Comparison of ENCODE assay signal across 9 mouse cellular contexts in genomic region chr11:101173112-101173511, GRCm38 (mm10). TPM values are rescaled to one million over a fixed set of nuclear protein-coding genes. Genes with fewer than 3 reads are reported as not detected.
DNase-seq lines count a peak whose midpoint lies in the region; ATAC-seq and TF ChIP-seq lines count a peak whose summit lies in the region.
"Had no signal": no experiment of that assay in that cellular context is flagged by ENCODE, and none has a peak within 500 bp of the region (broad histone marks: within the 10 kb centered on the region; RNA-seq: fewer than 3 reads in every experiment).

No protein-coding gene starts in this region.

- H3K27ac ChIP-seq in embryonic facial prominence, embryonic 13.5 days = no peak overlapping the region
- H3K27ac ChIP-seq in hindbrain, embryonic 11.5 days (ENCODE audit: low read depth, low read length) = no peak overlapping the region
- no peak overlapping the region for H3K27ac ChIP-seq in limb, embryonic 12.5 days
- H3K27ac ChIP-seq in midbrain, postnatal 0 days (ENCODE audit: low read depth, low read length) = no peak overlapping the region

- DNase-seq in gastrocnemius, adult 18-20 months (ENCODE audit: low spot score) = peak; percentile 49
- DNase-seq in gastrocnemius, postnatal 36 days = no peak
- no peak for DNase-seq in hindbrain, embryonic 11.5 days (ENCODE audit: low spot score)
- no peak for DNase-seq in midbrain, postnatal 0 days (ENCODE audit: low spot score)
- DNase-seq in frontal cortex, postnatal 10 days (ENCODE audit: low spot score in 2 of 2) = no peak
- no peak for DNase-seq in frontal cortex, adult 2 months (ENCODE audit: extremely low spot score in 1 of 2, low spot score in 1 of 2)

- H3K9me3 ChIP-seq in embryonic facial prominence, embryonic 13.5 days = no peaks in the 10 kb centered on the region
- H3K9me3 ChIP-seq in hindbrain, embryonic 11.5 days (ENCODE audit: control insufficient read depth, low read length) = no peaks in the 10 kb centered on the region
- no peaks in the 10 kb centered on the region for H3K9me3 ChIP-seq in limb, embryonic 12.5 days
- H3K9me3 ChIP-seq in midbrain, postnatal 0 days (ENCODE audit: low read length) = no peaks in the 10 kb centered on the region

- intact Hi-C loops in gastrocnemius, postnatal 36 days (cut with DNase I) = loop anchor here (5.0 kb wide), 1 partner anchor 56 kb away; the partner anchor contains the start of genes Retreg3 and Tubg1

- no peak for TF ChIP-seq CTCF in midbrain, postnatal 0 days (IDR thresholded peaks at IDR 0.05)

- peak overlapping the region; percentile 39 for H3K4me3 ChIP-seq in embryonic facial prominence, embryonic 13.5 days
- peak overlapping the region; percentile 28; the same call in 1 of the 2 replicates for H3K4me3 ChIP-seq in hindbrain, embryonic 11.5 days (ENCODE audit: low read depth, low read length)
- peak overlapping the region; percentile 36 for H3K4me3 ChIP-seq in limb, embryonic 12.5 days (replicated peaks)
- H3K4me3 ChIP-seq in midbrain, postnatal 0 days (ENCODE audit: low read depth, low read length) = no peak overlapping the region

- ATAC-seq in embryonic facial prominence, embryonic 13.5 days (ENCODE audit: insufficient number of reproducible peaks, insufficient read depth, low FRiP score, low TSS enrichment, low read depth) = no peak
- ATAC-seq in hindbrain, embryonic 11.5 days (ENCODE audit: low FRiP score) = no peak
- ATAC-seq in limb, embryonic 12.5 days (ENCODE audit: insufficient number of reproducible peaks, insufficient read depth, low FRiP score, low TSS enrichment, low read depth) = no peak
- no peak for ATAC-seq in midbrain, postnatal 0 days (ENCODE audit: low FRiP score)

- no peaks in the 10 kb centered on the region for H3K36me3 ChIP-seq in embryonic facial prominence, embryonic 13.5 days
- H3K36me3 ChIP-seq in hindbrain, embryonic 11.5 days (ENCODE audit: control insufficient read depth, insufficient read depth, low read length) = no peaks in the 10 kb centered on the region
- no peaks in the 10 kb centered on the region for H3K36me3 ChIP-seq in limb, embryonic 12.5 days
- H3K36me3 ChIP-seq in midbrain, postnatal 0 days (ENCODE audit: insufficient read depth, low read length) = no peaks in the 10 kb centered on the region
- H3K36me3 ChIP-seq: G1E had no signal

- peaks cover 78% of the 10 kb centered on the region for H3K27me3 ChIP-seq in embryonic facial prominence, embryonic 13.5 days
- H3K27me3 ChIP-seq in hindbrain, embryonic 11.5 days (ENCODE audit: control insufficient read depth, insufficient read depth, low read length) = peaks cover 75% of the 10 kb centered on the region
- peaks cover 87% of the 10 kb centered on the region for H3K27me3 ChIP-seq in limb, embryonic 12.5 days
- peaks cover 11% of the 10 kb centered on the region for H3K27me3 ChIP-seq in midbrain, postnatal 0 days (ENCODE audit: insufficient read depth, low read length)

- peak overlapping the region; percentile 67 for H3K4me2 ChIP-seq in embryonic facial prominence, embryonic 13.5 days
- H3K4me2 ChIP-seq in hindbrain, embryonic 11.5 days (replicated peaks; ENCODE audit: low read depth, low read length) = peak overlapping the region; percentile 73
- H3K4me2 ChIP-seq in limb, embryonic 12.5 days = peak overlapping the region; percentile 71
- H3K4me2 ChIP-seq in midbrain, postnatal 0 days (ENCODE audit: low read depth, low read length, poor library complexity, severe bottlenecking) = peak overlapping the region; percentile 61

- peaks cover 79% of the 10 kb centered on the region for H3K4me1 ChIP-seq in embryonic facial prominence, embryonic 13.5 days
- H3K4me1 ChIP-seq in hindbrain, embryonic 11.5 days (replicated peaks; ENCODE audit: control insufficient read depth, insufficient read depth, low read length) = peaks cover 32% of the 10 kb centered on the region; the same call in 1 of the 2 replicates
- peaks cover 68% of the 10 kb centered on the region for H3K4me1 ChIP-seq in limb, embryonic 12.5 days (replicated peaks)
- peaks cover 29% of the 10 kb centered on the region for H3K4me1 ChIP-seq in midbrain, postnatal 0 days (ENCODE audit: insufficient read depth, low read length)

- WGBS in embryonic facial prominence, embryonic 13.5 days = 6% methylated on average over 11 of the region's 11 CpGs
- WGBS in hindbrain, embryonic 11.5 days = 7% methylated on average over 11 of the region's 11 CpGs
- WGBS in limb, embryonic 12.5 days = 3% methylated on average over 11 of the region's 11 CpGs
- 9% methylated on average over 11 of the region's 11 CpGs for WGBS in midbrain, postnatal 0 days

- H3K9ac ChIP-seq in embryonic facial prominence, embryonic 13.5 days = peak overlapping the region; percentile 56; the same call in 1 of the 2 replicates
- H3K9ac ChIP-seq in hindbrain, embryonic 11.5 days (ENCODE audit: low read depth, low read length) = peak overlapping the region; percentile 35; the same call in 1 of the 2 replicates
- peak overlapping the region; percentile 48; the same call in 1 of the 2 replicates for H3K9ac ChIP-seq in limb, embryonic 12.5 days (replicated peaks)
- no peak overlapping the region for H3K9ac ChIP-seq in midbrain, postnatal 0 days (replicated peaks; ENCODE audit: low read length, poor library complexity, severe bottlenecking)

RNA-seq across cellular contexts. Expression of gene Plekhh3, which starts 2.0 kb away (rescaled TPM):
- total RNA-seq in gastrocnemius, adult 18-20 months (2021) = 10 to 100 TPM; 19.4 to 24.2 TPM
- total RNA-seq in gastrocnemius, postnatal 36 days (2021) = 10 to 100 TPM; 22.4 to 27.6 TPM
- 9.7 and 10.2 TPM in 2 replicates for polyA plus RNA-seq in embryonic facial prominence, embryonic 13.5 days (2015; fragmentation: Nextera tagmentation; extraction: Ambion mirVana)
- 7.7 and 8.2 TPM in 2 replicates for polyA plus RNA-seq in hindbrain, embryonic 11.5 days (2014; fragmentation: Nextera tagmentation; extraction: Ambion mirVana)
- 5.3 and 7.0 TPM in 2 replicates for polyA plus RNA-seq in limb, embryonic 12.5 days (2016; fragmentation: Nextera tagmentation; extraction: Ambion mirVana)
- 13.7 and 23.4 TPM in 2 replicates for total RNA-seq in midbrain, postnatal 0 days (2014; rRNA removed)
- polyA plus RNA-seq in midbrain, postnatal 0 days (2015; fragmentation: Nextera tagmentation; extraction: Ambion mirVana) = 5.8 and 6.2 TPM in 2 replicates
- polyA plus RNA-seq in frontal cortex, adult 2 months (2012; rRNA removed) = 15.8 and 17.9 TPM in 2 replicates

RNA-seq across cellular contexts. Expression of gene Ccr10, which starts 2.1 kb away (rescaled TPM):
- total RNA-seq in gastrocnemius, adult 18-20 months (2021) = not detected
- not detected for total RNA-seq in gastrocnemius, postnatal 36 days (2021)
- polyA plus RNA-seq in embryonic facial prominence, embryonic 13.5 days (2015; fragmentation: Nextera tagmentation; extraction: Ambion mirVana) = 0.15 and 0.27 TPM in 2 replicates
- 0.19 TPM in 1 of 2 replicates, not detected in the other for polyA plus RNA-seq in hindbrain, embryonic 11.5 days (2014; fragmentation: Nextera tagmentation; extraction: Ambion mirVana)
- polyA plus RNA-seq in limb, embryonic 12.5 days (2016; fragmentation: Nextera tagmentation; extraction: Ambion mirVana) = 0.24 TPM in 1 of 2 replicates, not detected in the other
- 0.61 and 1.4 TPM in 2 replicates for total RNA-seq in midbrain, postnatal 0 days (2014; rRNA removed)
- 0.75 and 0.83 TPM in 2 replicates for polyA plus RNA-seq in midbrain, postnatal 0 days (2015; fragmentation: Nextera tagmentation; extraction: Ambion mirVana)
- 0.36 and 0.42 TPM in 2 replicates for polyA plus RNA-seq in frontal cortex, adult 2 months (2012; rRNA removed)
- total RNA-seq: G1E had no signal
- polyA plus RNA-seq: G1E had no signal

RNA-seq across cellular contexts. Expression of gene Cntnap1, which starts 2.8 kb away (rescaled TPM):
- total RNA-seq in gastrocnemius, adult 18-20 months (2021) = 1 to 10 TPM in 1 of 2 experiments, under 1 TPM in 1; 0.82 to 1.2 TPM
- 1 to 10 TPM; 1.1 to 2.1 TPM for total RNA-seq in gastrocnemius, postnatal 36 days (2021)
- 0.50 and 1.2 TPM in 2 replicates for polyA plus RNA-seq in embryonic facial prominence, embryonic 13.5 days (2015; fragmentation: Nextera tagmentation; extraction: Ambion mirVana)
- polyA plus RNA-seq in hindbrain, embryonic 11.5 days (2014; fragmentation: Nextera tagmentation; extraction: Ambion mirVana) = 0.29 and 0.39 TPM in 2 replicates
- 0.24 and 0.27 TPM in 2 replicates for polyA plus RNA-seq in limb, embryonic 12.5 days (2016; fragmentation: Nextera tagmentation; extraction: Ambion mirVana)
- 12.5 and 15.0 TPM in 2 replicates for total RNA-seq in midbrain, postnatal 0 days (2014; rRNA removed)
- polyA plus RNA-seq in midbrain, postnatal 0 days (2015; fragmentation: Nextera tagmentation; extraction: Ambion mirVana) = 3.0 and 3.2 TPM in 2 replicates
- polyA plus RNA-seq in frontal cortex, adult 2 months (2012; rRNA removed) = 65.8 TPM in 2 replicates

RNA-seq across cellular contexts. Expression of gene Tubg2, which starts 17.4 kb away (rescaled TPM):
- total RNA-seq in gastrocnemius, adult 18-20 months (2021) = 1 to 10 TPM; 2.7 to 3.3 TPM
- total RNA-seq in gastrocnemius, postnatal 36 days (2021) = 1 to 10 TPM; 2.3 to 2.6 TPM
- 12.6 and 12.9 TPM in 2 replicates for polyA plus RNA-seq in embryonic facial prominence, embryonic 13.5 days (2015; fragmentation: Nextera tagmentation; extraction: Ambion mirVana)
- polyA plus RNA-seq in hindbrain, embryonic 11.5 days (2014; fragmentation: Nextera tagmentation; extraction: Ambion mirVana) = 5.5 and 5.7 TPM in 2 replicates
- 6.3 and 6.4 TPM in 2 replicates for polyA plus RNA-seq in limb, embryonic 12.5 days (2016; fragmentation: Nextera tagmentation; extraction: Ambion mirVana)
- 38.4 and 40.6 TPM in 2 replicates for total RNA-seq in midbrain, postnatal 0 days (2014; rRNA removed)
- 86.1 and 93.8 TPM in 2 replicates for polyA plus RNA-seq in midbrain, postnatal 0 days (2015; fragmentation: Nextera tagmentation; extraction: Ambion mirVana)
- 56.4 and 58.0 TPM in 2 replicates for polyA plus RNA-seq in frontal cortex, adult 2 months (2012; rRNA removed)
- total RNA-seq: G1E had no signal
- polyA plus RNA-seq: G1E had no signal

RNA-seq across cellular contexts. Expression of gene Ezh1, which starts 53.2 kb away (rescaled TPM):
- 10 to 100 TPM; 25.3 to 26.3 TPM for total RNA-seq in gastrocnemius, adult 18-20 months (2021)
- 10 to 100 TPM; 20.5 to 23.8 TPM for total RNA-seq in gastrocnemius, postnatal 36 days (2021)
- 16.9 and 19.8 TPM in 2 replicates for polyA plus RNA-seq in embryonic facial prominence, embryonic 13.5 days (2015; fragmentation: Nextera tagmentation; extraction: Ambion mirVana)
- polyA plus RNA-seq in hindbrain, embryonic 11.5 days (2014; fragmentation: Nextera tagmentation; extraction: Ambion mirVana) = 11.1 and 11.5 TPM in 2 replicates
- polyA plus RNA-seq in limb, embryonic 12.5 days (2016; fragmentation: Nextera tagmentation; extraction: Ambion mirVana) = 14.2 and 16.4 TPM in 2 replicates
- 26.5 and 40.0 TPM in 2 replicates for total RNA-seq in midbrain, postnatal 0 days (2014; rRNA removed)
- 25.4 and 25.9 TPM in 2 replicates for polyA plus RNA-seq in midbrain, postnatal 0 days (2015; fragmentation: Nextera tagmentation; extraction: Ambion mirVana)
- polyA plus RNA-seq in frontal cortex, adult 2 months (2012; rRNA removed) = 44.8 and 50.3 TPM in 2 replicates

Comparison
In these comparisons a context has a peak if more than half of its experiments do, and no peak if none do; other contexts are left out.
1. RNA of gene Cntnap1, which starts 2.8 kb away (polyA plus RNA-seq): 65.8 TPM in frontal cortex, adult 2 months; 3.0 to 3.2 TPM in midbrain, postnatal 0 days, 0.50 to 1.2 TPM in embryonic facial prominence, embryonic 13.5 days, 0.29 to 0.39 TPM in hindbrain, embryonic 11.5 days and 0.24 to 0.27 TPM in limb, embryonic 12.5 days; every median in the first group is over 10 times any median in the second.
2. Peak in every context shown above with its lines, with median percentiles within 50 percentile points of each other: H3K4me2 ChIP-seq.